Mouse (Mus musculus) bone marrow macrophage, adult 2 months (primary cell): ENCODE measurements around the gene Pou2af1.

Experiments
- CTCF ChIP-seq: IDR thresholded peaks from 2 replicates; pipeline ENCODE4 v1.5.1; 2012; ENCODE audit warnings: low read depth, mild to moderate bottlenecking, low read length, moderate library complexity
- POLR2A ChIP-seq: IDR thresholded peaks from 2 replicates; pipeline ENCODE4 v1.6.1; 2012; ENCODE audit warnings: mild to moderate bottlenecking, low read depth, low read length, borderline replicate concordance

- TF ChIP-seq POLR2A (no peak), CTCF (no peak)
Measured at GRCm38 (mm10) chr9:51178297-51178696, 35.2 kb upstream of the Pou2af1 start.
